Mouse (Mus musculus): ENCODE measurements around the gene Mecom.

- TF ChIP-seq TCF3 (IDR thresholded peaks at IDR 0.05; ENCODE audit: insufficient read length, low read depth) (no peak), USF1 (IDR thresholded peaks at IDR 0.05; ENCODE audit: low read depth) (no peak)
Observed at GRCm38 (mm10) chr3:30255828-30256227, 292.0 kb downstream of the Mecom start.
